Mouse (Mus musculus): Measurements from ENCODE around the gene Foxn4.

- TF ChIP-seq CTCF (IDR thresholded peaks at IDR 0.05; ENCODE audit: borderline replicate concordance, extremely low read depth, insufficient read depth, insufficient read length) (no peak), POLR2A (IDR thresholded peaks at IDR 0.05; ENCODE audit: borderline replicate concordance, extremely low read depth, insufficient read depth, insufficient read length, poor library complexity, severe bottlenecking) (no peak)
These were observed 6.0 kb upstream of the Foxn4 start for GRCm38 (mm10) chr5:114279382-114280143.
